ENCODE assay signal across 14 mouse cellular contexts in genomic region chr3:100236725-100237436, GRCm38 (mm10).
DNase-seq lines count a peak whose midpoint lies in the region.
"Had no signal": no experiment of that assay in that cellular context is flagged by ENCODE, and none has a peak within 500 bp of the region (broad histone marks: within the 10 kb centered on the region; RNA-seq: fewer than 3 reads in every experiment).

No protein-coding gene starts in this region.

- peak; percentile 33 for DNase-seq in A20 (ENCODE audit: low read depth, low spot score)
- DNase-seq in CD4-positive, CD25-positive, alpha-beta regulatory T cell, adult 2 months (ENCODE audit: low read depth, low spot score), result peak; percentile 6
- DNase-seq in induced T-regulatory cell, adult 2 months (ENCODE audit: low read depth), result peak; percentile 2
- DNase-seq in gastrocnemius, postnatal 25 days, result no peak
- DNase-seq in adrenal gland, adult 18-20 months (ENCODE audit: low spot score in 2 of 2), result no peak
- no peak for DNase-seq in frontal cortex, postnatal 36 days (ENCODE audit: low spot score in 2 of 2)
- DNase-seq: adrenal gland, postnatal 10 days; adrenal gland, postnatal 36 days; cerebellum, adult 18-20 months; cerebellum, adult 9-10 months; cerebellum, postnatal 14 days; gastrocnemius, postnatal 36 days; heart, postnatal 36 days; kidney, adult 2 months had no signal

Comparison
In these comparisons a context has a peak if more than half of its experiments do, and no peak if none do; other contexts are left out.
1. DNase-seq: peak in A20 (single experiment), CD4-positive, CD25-positive, alpha-beta regulatory T cell, adult 2 months (single experiment) and induced T-regulatory cell, adult 2 months (single experiment); none in gastrocnemius, postnatal 25 days (single experiment), adrenal gland, adult 18-20 months (0 of 2) and frontal cortex, postnatal 36 days (0 of 2).